Comparison of ENCODE assay signal across 18 mouse cellular contexts in genomic region chr11:79041908-79042430, GRCm38 (mm10). TPM values are rescaled to one million over a fixed set of nuclear protein-coding genes. Genes with fewer than 3 reads are reported as not detected.
A peak's percentile ranks its signal among the peaks of the same experiment; 100 is the strongest.
DNase-seq lines count a peak whose midpoint lies in the region; ATAC-seq and TF ChIP-seq lines count a peak whose summit lies in the region.
"Had no signal": no experiment of that assay in that cellular context is flagged by ENCODE, and none has a peak within 500 bp of the region (broad histone marks: within the 10 kb centered on the region; RNA-seq: fewer than 3 reads in every experiment).

No protein-coding gene starts in this region.

- no peaks in the 10 kb centered on the region for H3K27me3 ChIP-seq in lung, postnatal 0 days (replicated peaks; ENCODE audit: insufficient read depth, low read length)
- H3K27me3 ChIP-seq in hindbrain, embryonic 16.5 days (replicated peaks; ENCODE audit: control insufficient read depth, insufficient read depth, low read length) = no peaks in the 10 kb centered on the region
- H3K27me3 ChIP-seq: heart, embryonic 15.5 days; hindbrain, embryonic 15.5 days had no signal

- no peaks in the 10 kb centered on the region for H3K9me3 ChIP-seq in lung, postnatal 0 days (ENCODE audit: low read length)
- no peaks in the 10 kb centered on the region for H3K9me3 ChIP-seq in hindbrain, embryonic 16.5 days (ENCODE audit: control insufficient read depth, low read length)
- H3K9me3 ChIP-seq: G1E; heart, embryonic 15.5 days; hindbrain, embryonic 15.5 days had no signal

- no peaks in the 10 kb centered on the region for H3K4me1 ChIP-seq in lung, postnatal 0 days (ENCODE audit: insufficient read depth, low read depth, low read length)
- peaks cover 5% of the 10 kb centered on the region for H3K4me1 ChIP-seq in lung, adult 2 months (ENCODE audit: control insufficient read depth, insufficient read depth, low read length)
- H3K4me1 ChIP-seq in hindbrain, embryonic 16.5 days (ENCODE audit: control insufficient read depth, insufficient read depth, low read depth, low read length) = peaks cover 5% of the 10 kb centered on the region; the same call in 1 of the 2 replicates

- TF ChIP-seq POLR2A in lung, adult 2 months (IDR thresholded peaks at IDR 0.05; ENCODE audit: borderline replicate concordance, extremely low read depth, low read depth, low read length) = no peak

- H3K36me3 ChIP-seq in lung, postnatal 0 days (ENCODE audit: insufficient read depth, low read length) = 0 out of 2 replicates have a peak, but pooled peaks cover 6% of the 10 kb centered on the region
- H3K36me3 ChIP-seq in hindbrain, embryonic 16.5 days (ENCODE audit: control insufficient read depth, insufficient read depth, low read length) = peaks cover 7% of the 10 kb centered on the region

- H3K4me2 ChIP-seq in lung, postnatal 0 days (replicated peaks; ENCODE audit: low read depth, low read length) = no peak overlapping the region
- no peak overlapping the region for H3K4me2 ChIP-seq in hindbrain, embryonic 16.5 days (ENCODE audit: low read length)
- H3K4me2 ChIP-seq: heart, embryonic 15.5 days; hindbrain, embryonic 15.5 days had no signal

- DNase-seq in lung, postnatal 0 days (ENCODE audit: low spot score) = no peak
- no peak for DNase-seq in lung, adult 2 months
- no peak for DNase-seq in ovary, adult 18-20 months (ENCODE audit: low spot score)
- DNase-seq: adrenal gland, adult 2 months; cerebellum, adult 11 months; cerebellum, postnatal 36 days; heart, adult 11 months; kidney, adult 18-20 months; kidney, postnatal 36 days had no signal

- ATAC-seq in lung, postnatal 0 days = peak; percentile 46; the same call in 1 of the 2 replicates
- peak; percentile 82 for ATAC-seq in common myeloid progenitor, adult 5-6 weeks (replicated peaks; ENCODE audit: low read depth, poor library complexity, severe bottlenecking)
- ATAC-seq in hindbrain, embryonic 16.5 days = no peak
- peak; percentile 55 for ATAC-seq in megakaryocyte progenitor cell, adult 5-6 weeks (replicated peaks; ENCODE audit: poor library complexity)
- ATAC-seq in CD4-positive, CD25-positive, alpha-beta regulatory T cell, adult 4 months = no peak
- ATAC-seq: forebrain, embryonic 16.5 days had no signal

- no peak overlapping the region for H3K9ac ChIP-seq in lung, postnatal 0 days (replicated peaks; ENCODE audit: low read depth)
- peak overlapping the region; percentile 13; the same call in 1 of the 2 replicates for H3K9ac ChIP-seq in hindbrain, embryonic 16.5 days (ENCODE audit: low read depth, low read length)
- H3K9ac ChIP-seq: heart, embryonic 15.5 days; hindbrain, embryonic 15.5 days had no signal

- H3K27ac ChIP-seq in lung, postnatal 0 days (ENCODE audit: low read length) = no peak overlapping the region
- H3K27ac ChIP-seq in hindbrain, embryonic 16.5 days (ENCODE audit: low read depth, low read length) = no peak overlapping the region
- H3K27ac ChIP-seq: heart, embryonic 15.5 days; hindbrain, embryonic 15.5 days had no signal

- TF ChIP-seq CTCF in lung, postnatal 0 days (IDR thresholded peaks at IDR 0.05) = no peak
- TF ChIP-seq CTCF in lung, adult 2 months (IDR thresholded peaks at IDR 0.05; ENCODE audit: insufficient read depth, low read length) = no peak

- TF ChIP-seq EP300 in lung, postnatal 0 days (IDR thresholded peaks at IDR 0.05) = no peak

- 64% methylated on average over 14 of the region's 14 CpGs for WGBS in lung, postnatal 0 days
- WGBS in lung, adult 2 months = 61% methylated on average over 14 of the region's 14 CpGs
- WGBS in hindbrain, embryonic 16.5 days = 40% methylated on average over 14 of the region's 14 CpGs

- no peak overlapping the region for H3K4me3 ChIP-seq in lung, postnatal 0 days (ENCODE audit: low read depth, low read length)
- no peak overlapping the region for H3K4me3 ChIP-seq in lung, adult 2 months (replicated peaks; ENCODE audit: extremely low read depth, low read depth, low read length)
- no peak overlapping the region for H3K4me3 ChIP-seq in hindbrain, embryonic 16.5 days (ENCODE audit: low read length)
- H3K4me3 ChIP-seq: erythroblast, embryonic 14.5 days; heart, embryonic 15.5 days; hindbrain, embryonic 15.5 days had no signal

RNA-seq across cellular contexts. Expression of gene Lgals9, which starts 57.2 kb away (rescaled TPM):
- polyA plus RNA-seq in lung, postnatal 0 days (2015; fragmentation: Nextera tagmentation; extraction: Ambion mirVana) = 98.3 and 137 TPM in 2 replicates
- polyA plus RNA-seq in lung, adult 2 months (2012; rRNA removed) = 137 and 204 TPM in 2 replicates
- 146 and 172 TPM in 2 replicates for total RNA-seq in common myeloid progenitor, adult 5-6 weeks (2017)
- polyA plus RNA-seq in hindbrain, embryonic 16.5 days (2015; fragmentation: Nextera tagmentation; extraction: Ambion mirVana) = 14.7 and 18.3 TPM in 2 replicates
- total RNA-seq in megakaryocyte progenitor cell, adult 5-6 weeks (2015) = 374 and 478 TPM in 2 replicates
- 73.6 and 82.8 TPM in 2 replicates for total RNA-seq in megakaryocyte progenitor cell, adult 5-6 weeks (2017)
- polyA plus RNA-seq in CD4-positive, CD25-positive, alpha-beta regulatory T cell, adult 4 months (2017; shearing (Covaris generic)) = 100 to 1,000 TPM; 289 to 325 TPM

Comparison
In these comparisons a context has a peak if more than half of its experiments do, and no peak if none do; other contexts are left out.
1. ATAC-seq: peak in lung, postnatal 0 days (single experiment), common myeloid progenitor, adult 5-6 weeks (single experiment) and megakaryocyte progenitor cell, adult 5-6 weeks (single experiment); none in hindbrain, embryonic 16.5 days (single experiment) and CD4-positive, CD25-positive, alpha-beta regulatory T cell, adult 4 months (single experiment).